Mouse (Mus musculus): Measurements from ENCODE around the gene Slc13a2.

GRCm38 (mm10) chr11:78455308-78455707 is 33.3 kb upstream of the Slc13a2 start:
- no peak for TF ChIP-seq GATA1 (IDR thresholded peaks at IDR 0.05; ENCODE audit: borderline replicate concordance, low read length)
- TF ChIP-seq FLI1 (IDR thresholded peaks at IDR 0.05; ENCODE audit: low read length): no peak

All from megakaryocyte, embryonic 14.5 days (primary cell).